Mouse (Mus musculus): ENCODE results near the gene Pde3a. TPM values are rescaled to one million over a fixed set of nuclear protein-coding genes. Genes with fewer than 3 reads are reported as not detected.
A peak's percentile ranks its signal among the peaks of the same experiment; 100 is the strongest.

The Pde3a gene
- polyA plus RNA-seq, 1 experiment, result 2.7 TPM

DNA sequence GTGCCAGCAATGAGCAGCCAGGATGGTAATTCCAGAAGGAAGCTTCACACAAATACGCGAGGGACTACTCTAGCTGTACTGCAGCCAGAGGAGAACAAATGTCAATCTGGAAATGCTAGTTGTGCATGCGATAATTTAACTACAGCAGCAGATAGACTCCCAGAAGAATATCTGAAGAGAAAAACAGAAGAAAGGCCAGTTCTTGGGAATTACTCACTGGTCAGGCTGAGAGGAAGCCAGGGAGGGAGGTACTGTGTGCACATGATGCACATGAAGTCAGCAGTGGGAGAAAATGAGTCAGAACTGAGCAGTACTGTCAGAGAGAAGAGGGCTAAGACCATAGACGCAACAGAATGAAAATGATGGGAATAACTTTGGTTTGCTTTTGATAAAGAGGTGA, 159.7 kb downstream of the Pde3a start:
- no peak for DNase-seq (ENCODE audit: low read depth)
- TF ChIP-seq CTCF (IDR thresholded peaks at IDR 0.05; ENCODE audit: borderline replicate concordance, extremely low read depth, insufficient read depth, insufficient read length), result no peak
- TF ChIP-seq POLR2A (IDR thresholded peaks at IDR 0.05; ENCODE audit: borderline replicate concordance, extremely low read depth, insufficient read depth, insufficient read length, poor library complexity, severe bottlenecking), result no peak

- no peak for DNase-seq (ENCODE audit: low read depth)
- TF ChIP-seq POLR2A (IDR thresholded peaks at IDR 0.05; ENCODE audit: borderline replicate concordance, extremely low read depth, insufficient read depth, insufficient read length, poor library complexity, severe bottlenecking) (no peak), CTCF (IDR thresholded peaks at IDR 0.05; ENCODE audit: borderline replicate concordance, extremely low read depth, insufficient read depth, insufficient read length) (no peak)
Measured at GRCm38 (mm10) chr6:141410836-141411235, 161.8 kb downstream of the Pde3a start.

DNA sequence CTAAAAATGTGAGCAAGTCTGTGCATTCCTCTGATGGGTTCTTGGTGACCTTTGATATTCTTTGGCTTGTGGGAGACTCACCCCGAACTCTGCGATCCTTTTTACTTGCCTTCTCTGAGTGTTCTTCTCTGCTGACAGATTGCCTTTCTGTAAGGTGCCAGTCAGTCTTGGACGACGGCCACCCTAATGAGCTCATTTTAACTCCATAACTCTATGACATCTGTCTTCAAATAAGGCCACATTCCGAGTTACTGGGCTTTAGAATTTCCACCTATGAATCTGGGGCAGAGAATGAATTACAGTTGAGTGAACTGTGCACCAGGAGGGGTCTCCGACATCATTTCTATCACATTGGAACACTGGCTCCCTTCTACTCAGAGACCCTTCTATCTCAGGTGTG, 176.0 kb downstream of the Pde3a start:
- TF ChIP-seq POLR2A (IDR thresholded peaks at IDR 0.05; ENCODE audit: borderline replicate concordance, extremely low read depth, insufficient read depth, insufficient read length, poor library complexity, severe bottlenecking) (no peak), CTCF (IDR thresholded peaks at IDR 0.05; ENCODE audit: borderline replicate concordance, extremely low read depth, insufficient read depth, insufficient read length) (no peak)
- peak; percentile 63 for DNase-seq (ENCODE audit: low read depth)

DNA sequence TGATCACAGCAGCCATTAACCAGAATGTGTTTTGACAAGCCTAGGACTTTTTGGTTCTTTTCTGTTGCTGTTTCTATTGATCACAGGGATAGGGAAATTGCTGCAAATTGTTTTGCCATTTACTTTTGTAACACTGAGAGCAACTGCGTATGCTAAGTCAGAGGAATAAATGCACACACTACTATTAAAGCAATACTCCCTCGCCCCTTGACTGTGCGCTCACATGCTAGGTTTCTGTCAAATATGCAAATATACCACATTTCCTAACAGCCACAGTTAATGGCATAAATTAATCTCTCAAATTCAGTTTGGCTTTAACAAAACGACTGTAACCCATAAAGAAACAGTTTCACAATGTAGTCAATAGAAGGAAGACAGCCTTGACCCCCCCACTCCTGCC, 179.5 kb downstream of the Pde3a start:
- DNase-seq (ENCODE audit: low read depth), result peak; percentile 56
- TF ChIP-seq POLR2A (IDR thresholded peaks at IDR 0.05; ENCODE audit: borderline replicate concordance, extremely low read depth, insufficient read depth, insufficient read length, poor library complexity, severe bottlenecking) (no peak), CTCF (IDR thresholded peaks at IDR 0.05; ENCODE audit: borderline replicate concordance, extremely low read depth, insufficient read depth, insufficient read length) (no peak)

DNA sequence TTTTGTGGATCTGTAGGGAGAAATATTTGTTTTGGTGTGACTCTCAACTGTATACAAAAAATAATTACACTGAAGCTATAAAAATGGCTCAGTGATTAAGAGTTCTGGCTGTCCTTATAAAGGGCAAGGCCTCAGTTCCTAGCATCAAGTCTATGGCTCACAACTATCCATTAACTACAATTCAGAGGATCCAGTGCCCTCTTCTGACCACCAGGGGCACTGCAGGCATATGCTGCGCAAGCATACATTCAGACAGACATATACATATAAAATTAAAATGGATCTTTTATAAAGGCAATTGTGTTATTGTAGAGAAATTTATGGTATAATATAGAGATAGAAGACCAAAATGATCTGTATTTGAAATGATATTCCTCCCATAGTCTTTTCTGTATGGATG, 181.1 kb downstream of the Pde3a start:
- TF ChIP-seq CTCF (IDR thresholded peaks at IDR 0.05; ENCODE audit: borderline replicate concordance, extremely low read depth, insufficient read depth, insufficient read length) (peak; percentile 47; the same call in 1 of the 2 replicates), POLR2A (IDR thresholded peaks at IDR 0.05; ENCODE audit: borderline replicate concordance, extremely low read depth, insufficient read depth, insufficient read length, poor library complexity, severe bottlenecking) (no peak)
- no peak for DNase-seq (ENCODE audit: low read depth)

DNA sequence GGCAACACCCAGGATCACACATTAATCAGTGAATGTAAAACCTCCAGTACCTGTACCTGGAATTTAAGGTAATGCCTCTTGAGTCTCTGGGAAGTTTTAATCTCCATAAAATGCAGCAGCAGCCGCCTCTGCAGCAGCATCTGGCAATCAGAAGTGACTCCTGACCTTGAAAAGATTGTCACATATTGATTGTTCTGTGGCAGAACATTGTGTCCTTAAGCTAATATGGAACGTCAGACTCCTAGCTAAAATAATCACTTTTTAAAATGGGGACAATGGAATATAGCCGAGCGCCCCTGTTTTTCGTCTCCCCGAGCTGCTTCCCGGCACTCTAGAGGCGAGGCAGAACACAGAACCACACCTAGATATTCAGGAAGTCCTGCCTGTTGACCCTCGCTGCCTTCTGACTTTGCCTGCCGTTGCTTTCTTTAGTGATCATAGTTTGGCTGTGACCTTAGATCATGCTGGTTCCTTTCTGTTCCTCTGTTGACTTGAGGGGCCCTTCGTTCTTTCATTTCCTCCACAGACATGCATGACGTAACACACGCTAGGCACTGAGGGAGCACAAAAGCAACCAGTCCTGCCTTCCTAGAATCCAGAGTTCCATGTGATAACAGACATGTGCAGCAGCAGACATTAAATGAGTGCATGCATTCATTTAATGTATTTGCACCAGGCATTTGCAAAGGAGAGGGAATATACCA, 183.4 kb downstream of the Pde3a start:
- no peak for TF ChIP-seq CTCF (IDR thresholded peaks at IDR 0.05; ENCODE audit: borderline replicate concordance, extremely low read depth, insufficient read depth, insufficient read length)
- DNase-seq (ENCODE audit: low read depth), result no peak

DNA sequence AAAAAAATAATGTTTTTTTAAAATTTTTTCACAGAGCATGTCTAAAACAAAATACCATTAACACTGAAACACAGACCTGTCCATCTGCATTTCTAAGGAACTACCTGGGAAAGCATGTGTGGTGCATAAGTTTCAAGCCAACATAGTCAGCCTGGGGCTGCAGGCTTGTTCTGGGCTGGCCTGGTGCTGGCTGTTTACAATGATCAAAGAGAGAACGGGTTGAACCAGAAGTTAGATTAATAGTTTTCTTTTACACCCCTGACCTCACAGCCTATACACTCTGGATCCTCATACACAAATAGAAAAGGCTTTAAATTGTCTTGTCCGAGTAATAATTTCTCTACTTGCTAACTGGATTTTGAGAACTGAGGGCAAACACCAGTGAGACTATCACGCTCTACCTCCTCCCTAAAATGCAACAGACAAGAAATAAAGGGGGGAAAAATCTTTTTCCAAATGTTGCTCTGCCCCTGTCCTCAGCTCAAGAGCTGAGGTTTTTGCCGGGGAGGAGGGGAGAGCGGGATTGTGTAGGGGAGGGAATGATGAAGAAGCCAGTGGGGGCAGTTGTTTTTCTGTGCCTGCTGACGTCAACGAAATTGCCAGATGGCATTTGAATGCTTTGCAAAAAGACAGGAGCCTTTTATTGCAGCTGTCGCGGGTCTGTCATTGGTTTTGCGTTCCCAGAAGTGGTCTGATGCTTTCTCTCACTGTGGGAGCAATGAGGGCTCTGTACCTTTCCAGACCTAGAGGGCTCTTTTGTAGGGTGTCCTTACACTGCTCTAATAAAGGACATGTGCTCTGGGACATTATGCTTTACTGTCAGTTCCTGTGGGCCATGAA, 185.1 kb downstream of the Pde3a start:
- TF ChIP-seq POLR2A (IDR thresholded peaks at IDR 0.05; ENCODE audit: borderline replicate concordance, extremely low read depth, insufficient read depth, insufficient read length, poor library complexity, severe bottlenecking), result no peak
- TF ChIP-seq CTCF (IDR thresholded peaks at IDR 0.05; ENCODE audit: borderline replicate concordance, extremely low read depth, insufficient read depth, insufficient read length), result no peak
- peak; percentile 93 for DNase-seq (ENCODE audit: low read depth)

DNA sequence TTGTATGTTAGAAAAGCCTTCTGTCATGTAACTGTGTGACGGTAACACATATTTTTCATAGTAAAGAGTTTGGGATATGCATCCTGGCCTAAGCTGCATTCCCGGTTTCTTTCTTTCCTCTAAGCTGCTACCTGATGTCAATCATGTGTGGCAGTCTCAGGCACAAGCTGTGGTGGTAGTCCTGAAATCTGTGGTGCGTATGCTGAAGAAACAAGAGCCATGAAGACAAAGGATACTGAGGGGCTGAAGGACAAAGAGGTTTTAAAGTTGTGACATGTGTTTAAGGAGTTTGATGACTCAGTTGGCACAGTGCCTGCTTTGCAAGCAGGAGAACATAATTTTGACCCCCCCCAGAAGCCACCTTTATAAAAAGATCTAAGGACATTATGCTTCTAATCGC, 186.1 kb downstream of the Pde3a start:
- no peak for TF ChIP-seq POLR2A (IDR thresholded peaks at IDR 0.05; ENCODE audit: borderline replicate concordance, extremely low read depth, insufficient read depth, insufficient read length, poor library complexity, severe bottlenecking)
- no peak for TF ChIP-seq CTCF (IDR thresholded peaks at IDR 0.05; ENCODE audit: borderline replicate concordance, extremely low read depth, insufficient read depth, insufficient read length)
- DNase-seq (ENCODE audit: low read depth), result peak; percentile 65

DNA sequence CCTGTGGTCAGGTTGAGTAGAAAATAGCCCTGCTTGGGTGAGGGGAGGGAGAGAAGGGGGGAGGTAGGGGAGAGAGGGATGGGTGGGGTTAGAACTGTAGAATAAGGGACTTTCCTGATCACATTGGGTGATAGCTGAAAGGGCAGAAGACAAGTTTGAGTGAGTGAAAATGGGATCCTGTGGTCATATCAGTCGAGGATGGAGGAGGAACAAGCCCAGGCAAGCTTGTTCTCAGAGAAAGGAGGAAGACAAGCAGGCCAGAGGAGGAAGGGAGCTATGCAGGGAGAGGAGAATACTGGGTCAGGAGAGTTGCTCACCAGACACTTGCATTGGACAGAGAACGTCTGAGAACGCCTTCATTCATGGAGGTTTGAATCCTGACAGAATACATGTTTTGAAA, 190.9 kb downstream of the Pde3a start:
- no peak for DNase-seq (ENCODE audit: low read depth)
- TF ChIP-seq POLR2A (IDR thresholded peaks at IDR 0.05; ENCODE audit: borderline replicate concordance, extremely low read depth, insufficient read depth, insufficient read length, poor library complexity, severe bottlenecking), result no peak
- no peak for TF ChIP-seq CTCF (IDR thresholded peaks at IDR 0.05; ENCODE audit: borderline replicate concordance, extremely low read depth, insufficient read depth, insufficient read length)

DNA sequence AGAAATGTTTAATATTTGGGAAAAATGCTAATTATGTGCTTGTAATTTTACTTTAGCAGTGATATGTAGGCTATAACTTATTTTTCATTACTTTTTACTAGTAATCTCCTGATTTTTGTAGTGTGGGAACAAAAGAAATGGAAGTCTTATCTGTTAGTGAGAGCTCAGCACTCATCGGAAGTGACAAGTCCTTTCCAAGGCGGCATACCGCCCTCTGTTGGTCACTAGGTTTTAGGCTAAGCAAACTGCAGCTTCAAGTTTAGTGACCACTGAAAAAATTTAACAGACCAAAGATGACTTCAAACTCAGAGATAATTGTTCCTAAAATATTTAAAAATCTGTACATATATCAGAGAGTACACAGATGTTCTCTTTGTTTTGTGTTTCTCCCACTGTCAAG, 198.5 kb downstream of the Pde3a start:
- TF ChIP-seq POLR2A (IDR thresholded peaks at IDR 0.05; ENCODE audit: borderline replicate concordance, extremely low read depth, insufficient read depth, insufficient read length, poor library complexity, severe bottlenecking), result no peak
- TF ChIP-seq CTCF (IDR thresholded peaks at IDR 0.05; ENCODE audit: borderline replicate concordance, extremely low read depth, insufficient read depth, insufficient read length), result peak; percentile 77; the same call in 1 of the 2 replicates
- DNase-seq (ENCODE audit: low read depth), result peak; percentile 91

DNA sequence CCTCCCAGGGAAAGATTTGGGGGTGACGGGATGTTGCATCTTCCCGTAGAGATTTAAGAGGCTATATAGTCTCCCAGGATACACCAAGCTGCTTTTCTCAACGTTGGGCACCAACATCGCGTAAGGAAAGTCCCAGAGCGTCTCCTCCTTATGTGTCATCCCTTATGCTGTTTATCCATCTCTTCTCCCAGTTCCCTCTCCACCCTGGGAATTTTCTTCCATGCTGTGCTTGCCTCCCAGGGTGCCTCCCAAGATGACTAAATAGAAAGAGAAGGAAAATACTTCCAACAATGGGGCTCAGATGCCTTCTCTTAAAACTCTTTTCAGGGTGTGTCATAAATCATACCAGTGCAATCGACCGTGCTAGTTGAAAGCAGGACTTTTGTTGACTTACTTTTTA, 199.8 kb downstream of the Pde3a start:
- TF ChIP-seq POLR2A (IDR thresholded peaks at IDR 0.05; ENCODE audit: borderline replicate concordance, extremely low read depth, insufficient read depth, insufficient read length, poor library complexity, severe bottlenecking), result no peak
- TF ChIP-seq CTCF (IDR thresholded peaks at IDR 0.05; ENCODE audit: borderline replicate concordance, extremely low read depth, insufficient read depth, insufficient read length), result no peak
- no peak for DNase-seq (ENCODE audit: low read depth)

DNA sequence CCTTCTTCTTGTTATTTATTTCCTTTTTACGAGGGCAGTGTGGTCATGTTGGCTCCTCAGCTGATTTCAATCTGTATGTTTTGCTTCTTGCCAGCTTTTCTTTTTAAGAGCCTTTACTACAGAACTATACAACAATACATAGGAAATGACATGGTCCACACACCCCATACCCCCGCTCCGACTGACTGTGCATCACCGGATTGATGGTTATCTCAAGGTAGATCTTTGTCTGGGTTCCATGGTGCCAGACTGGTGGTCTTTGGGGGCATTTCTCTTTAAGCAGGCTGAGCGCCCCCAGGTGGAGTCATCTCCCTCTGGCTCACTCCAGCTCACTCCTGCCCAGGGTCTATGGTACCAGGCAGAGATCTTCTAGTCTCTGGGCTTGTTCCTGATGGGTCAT, 206.3 kb downstream of the Pde3a start:
- no peak for DNase-seq (ENCODE audit: low read depth)
- TF ChIP-seq POLR2A (IDR thresholded peaks at IDR 0.05; ENCODE audit: borderline replicate concordance, extremely low read depth, insufficient read depth, insufficient read length, poor library complexity, severe bottlenecking), result no peak
- TF ChIP-seq CTCF (IDR thresholded peaks at IDR 0.05; ENCODE audit: borderline replicate concordance, extremely low read depth, insufficient read depth, insufficient read length), result no peak
